8 mouse cellular contexts compared by ENCODE assay signal in genomic region chr13:78171320-78171719, GRCm38 (mm10). TPM values are rescaled to one million over a fixed set of nuclear protein-coding genes. Genes with fewer than 3 reads are reported as not detected.
DNase-seq lines count a peak whose midpoint lies in the region; ATAC-seq and TF ChIP-seq lines count a peak whose summit lies in the region.

No protein-coding gene starts in this region.

- no peak for TF ChIP-seq CTCF in lung, postnatal 0 days (IDR thresholded peaks at IDR 0.05)

- no peak overlapping the region for H3K27ac ChIP-seq in lung, postnatal 0 days (ENCODE audit: low read length)
- no peak overlapping the region for H3K27ac ChIP-seq in heart, embryonic 16.5 days (ENCODE audit: low read length)
- H3K27ac ChIP-seq in midbrain, embryonic 15.5 days, result peak overlapping the region; percentile 62

- peaks cover 34% of the 10 kb centered on the region for H3K27me3 ChIP-seq in lung, postnatal 0 days (replicated peaks; ENCODE audit: insufficient read depth, low read length)
- H3K27me3 ChIP-seq in heart, embryonic 16.5 days (ENCODE audit: control insufficient read depth, insufficient read depth, low read length), result peaks cover 53% of the 10 kb centered on the region
- peaks cover 61% of the 10 kb centered on the region for H3K27me3 ChIP-seq in midbrain, embryonic 15.5 days (replicated peaks)

- no peaks in the 10 kb centered on the region for H3K9me3 ChIP-seq in lung, postnatal 0 days (ENCODE audit: low read length)
- H3K9me3 ChIP-seq in heart, embryonic 16.5 days (replicated peaks; ENCODE audit: control insufficient read depth, low read length), result no peaks in the 10 kb centered on the region
- H3K9me3 ChIP-seq in midbrain, embryonic 15.5 days, result no peaks in the 10 kb centered on the region

- no peak overlapping the region for H3K9ac ChIP-seq in lung, postnatal 0 days (replicated peaks; ENCODE audit: low read depth)
- no peak overlapping the region for H3K9ac ChIP-seq in heart, embryonic 16.5 days (ENCODE audit: low read length)
- H3K9ac ChIP-seq in midbrain, embryonic 15.5 days, result no peak overlapping the region

- no peaks in the 10 kb centered on the region for H3K4me1 ChIP-seq in lung, postnatal 0 days (ENCODE audit: insufficient read depth, low read depth, low read length)
- H3K4me1 ChIP-seq in heart, embryonic 16.5 days (ENCODE audit: control insufficient read depth, insufficient read depth, low read length), result no peaks in the 10 kb centered on the region
- H3K4me1 ChIP-seq in midbrain, embryonic 15.5 days, result peaks cover 5% of the 10 kb centered on the region

- H3K4me3 ChIP-seq in lung, postnatal 0 days (ENCODE audit: low read depth, low read length), result no peak overlapping the region
- peak overlapping the region; percentile 12; the same call in 1 of the 2 replicates for H3K4me3 ChIP-seq in heart, embryonic 16.5 days (ENCODE audit: low read length)
- peak overlapping the region; percentile 15; the same call in 1 of the 2 replicates for H3K4me3 ChIP-seq in midbrain, embryonic 15.5 days

- WGBS in lung, postnatal 0 days, result under 1% methylated on average over 15 of the region's 15 CpGs
- WGBS in heart, embryonic 16.5 days, result 1% methylated on average over 15 of the region's 15 CpGs
- WGBS in midbrain, embryonic 15.5 days, result 4% methylated on average over 15 of the region's 15 CpGs

- peak; percentile 33 to 79 for DNase-seq in adrenal gland, adult (ENCODE audit: inconsistent age in 2 of 2, low spot score in 1 of 2)
- DNase-seq in adrenal gland, postnatal 4 days (ENCODE audit: low spot score in 2 of 2), result no peak
- DNase-seq in lung, postnatal 0 days (ENCODE audit: low spot score), result peak; percentile 53
- DNase-seq in lung, postnatal 25 days (ENCODE audit: low spot score), result no peak
- no peak for DNase-seq in left cerebral cortex, adult 9 months (ENCODE audit: low spot score in 2 of 2)
- no peak for DNase-seq in B cell, adult 2 months

- H3K4me2 ChIP-seq in lung, postnatal 0 days (replicated peaks; ENCODE audit: low read depth, low read length), result no peak overlapping the region
- H3K4me2 ChIP-seq in heart, embryonic 16.5 days (ENCODE audit: low read depth, low read length), result peak overlapping the region; percentile 37; the same call in 1 of the 2 replicates
- H3K4me2 ChIP-seq in midbrain, embryonic 15.5 days, result peak overlapping the region; percentile 40

- no peak for TF ChIP-seq EP300 in lung, postnatal 0 days (IDR thresholded peaks at IDR 0.05)

- ATAC-seq in lung, postnatal 0 days, result no peak
- ATAC-seq in heart, embryonic 16.5 days (replicated peaks; ENCODE audit: extremely low read depth, insufficient read depth, low FRiP score), result no peak
- peak; percentile 35; the same call in 1 of the 2 replicates for ATAC-seq in midbrain, embryonic 15.5 days (replicated peaks)

- H3K36me3 ChIP-seq in lung, postnatal 0 days (ENCODE audit: insufficient read depth, low read length), result no peaks in the 10 kb centered on the region
- H3K36me3 ChIP-seq in heart, embryonic 16.5 days (ENCODE audit: control insufficient read depth, insufficient read depth), result no peaks in the 10 kb centered on the region
- no peaks in the 10 kb centered on the region for H3K36me3 ChIP-seq in midbrain, embryonic 15.5 days (replicated peaks)

RNA-seq across cellular contexts. Expression of gene Nr2f1, which starts 28.2 kb away (rescaled TPM):
- total RNA-seq in adrenal gland, postnatal 4 days (2021), result 10 to 100 TPM; 29.4 to 29.5 TPM
- 3.6 and 4.0 TPM in 2 replicates for polyA plus RNA-seq in lung, postnatal 0 days (2015; fragmentation: Nextera tagmentation; extraction: Ambion mirVana)
- polyA plus RNA-seq in heart, embryonic 16.5 days (2015; fragmentation: Nextera tagmentation; extraction: Ambion mirVana), result 2.3 and 2.8 TPM in 2 replicates
- polyA plus RNA-seq in midbrain, embryonic 15.5 days (2015; fragmentation: Nextera tagmentation; extraction: Ambion mirVana), result 58.4 and 61.2 TPM in 2 replicates

Comparison
In these comparisons a context has a peak if more than half of its experiments do, and no peak if none do; other contexts are left out.
1. DNase-seq: peak in adrenal gland, adult (2 of 2) and lung, postnatal 0 days (single experiment); none in adrenal gland, postnatal 4 days (0 of 2), lung, postnatal 25 days (single experiment), left cerebral cortex, adult 9 months (0 of 2) and B cell, adult 2 months (0 of 2).
2. RNA of gene Nr2f1, which starts 28.2 kb away (polyA plus RNA-seq): 58.4 to 61.2 TPM in midbrain, embryonic 15.5 days; 3.6 to 4.0 TPM in lung, postnatal 0 days and 2.3 to 2.8 TPM in heart, embryonic 16.5 days; every median in the first group is over 10 times any median in the second.